Mouse (Mus musculus) midbrain, embryonic 11.5 days (tissue): ENCODE measurements at regions not wholly inside any gene's neighbourhood (a gene's known extent, or its start where the extent isn't known, plus 50 kb on each side); places are given as distances from the start of the nearest gene placed in this dataset.

Experiments used
- ATAC-seq: fragments of 200-750 bp; cut with Nextera tagmentation; 2 replicates; pipeline ENCODE4 v1.8.0; 2017; ENCODE audit warnings: moderate TSS enrichment, moderate library complexity; ENCODE audit not compliant: low FRiP score
- DNase-seq: peaks from one replicate; pipeline ENCODE4 v3.0.0; 2015; ENCODE audit warnings: low spot score; ENCODE audit errors: missing footprints
- H3K27ac ChIP-seq: fragments of 300-500 bp; sonication (generic); 2 replicates; pipeline ENCODE4 v1.5.1; 2014; ENCODE audit warnings: low read depth, low read length
- H3K27me3 ChIP-seq: fragments of 300-500 bp; sonication (generic); 2 replicates; pipeline ENCODE4 v1.6.1; 2014; ENCODE audit warnings: mild to moderate bottlenecking, low read length, moderate library complexity, mixed read lengths; ENCODE audit not compliant: control insufficient read depth, insufficient read depth
- H3K36me3 ChIP-seq: fragments of 300-500 bp; sonication (generic); 2 replicates; pipeline ENCODE4 v1.6.1; 2014; ENCODE audit warnings: mild to moderate bottlenecking, low read length, moderate library complexity, mixed read lengths; ENCODE audit not compliant: control insufficient read depth, insufficient read depth
- H3K4me1 ChIP-seq: fragments of 300-500 bp; sonication (generic); 2 replicates; pipeline ENCODE4 v1.6.1; 2014; ENCODE audit warnings: low read length; ENCODE audit not compliant: control insufficient read depth, insufficient read depth
- H3K4me2 ChIP-seq: fragments of 300-500 bp; sonication (generic); 2 replicates; pipeline ENCODE4 v1.6.1; 2014; ENCODE audit warnings: mild to moderate bottlenecking, moderate library complexity
- H3K4me3 ChIP-seq: fragments of 300-500 bp; sonication (generic); 2 replicates; pipeline ENCODE4 v1.5.1; 2014; ENCODE audit warnings: low read depth, low read length
- H3K9ac ChIP-seq: fragments of 300-500 bp; sonication (generic); 2 replicates; pipeline ENCODE4 v1.6.1; 2014; ENCODE audit warnings: low read length
- H3K9me3 ChIP-seq: fragments of 300-500 bp; sonication (generic); 2 replicates; pipeline ENCODE4 v1.6.1; 2016; ENCODE audit warnings: low read length; ENCODE audit not compliant: control insufficient read depth
- WGBS: fragments of 180-500 bp; shearing (Covaris S2); extraction: QIAGEN DNeasy Blood & Tissue Kit; methylation state at CpG from one replicate; pipeline ENCODE4 v1.1.7; 2014; 5-methylcytosine and 5-hydroxymethylcytosine counted together

- H3K4me3 ChIP-seq = no peak overlapping the region
- H3K27ac ChIP-seq = no peak overlapping the region
- peaks cover 6% of the 10 kb centered on the region; the same call in 1 of the 2 replicates for H3K4me1 ChIP-seq
- no peak overlapping the region for H3K4me2 ChIP-seq
- ATAC-seq (peak; percentile 93), DNase-seq (peak; percentile 86)
- H3K27me3 ChIP-seq = no peaks in the 10 kb centered on the region
- no peaks in the 10 kb centered on the region for H3K36me3 ChIP-seq
- WGBS = 20% methylated on average over 4 of the region's 4 CpGs
- no peaks in the 10 kb centered on the region for H3K9me3 ChIP-seq
- no peak overlapping the region for H3K9ac ChIP-seq
These were observed 448.4 kb upstream of the Fam92a start for GRCm38 (mm10) chr4:12620059-12620755.

GRCm38 (mm10) chr4:12616665-12617064, 444.9 kb upstream of the Fam92a start:
- H3K27ac ChIP-seq = no peak overlapping the region
- H3K9ac ChIP-seq = no peak overlapping the region
- 90% methylated on average over 5 of the region's 5 CpGs for WGBS
- H3K4me2 ChIP-seq = no peak overlapping the region
- ATAC-seq = no peak
- H3K4me3 ChIP-seq = no peak overlapping the region
- no peaks in the 10 kb centered on the region for H3K9me3 ChIP-seq
- no peaks in the 10 kb centered on the region for H3K27me3 ChIP-seq
- DNase-seq = no peak
- H3K4me1 ChIP-seq = peaks cover 6% of the 10 kb centered on the region; the same call in 1 of the 2 replicates
- no peaks in the 10 kb centered on the region for H3K36me3 ChIP-seq

GRCm38 (mm10) chr4:12611511-12611910, 439.7 kb upstream of the Fam92a start:
- Histone ChIP-seq H3K9me3 (no peaks in the 10 kb centered on the region), H3K27me3 (no peaks in the 10 kb centered on the region), H3K4me2 (no peak overlapping the region), H3K9ac (no peak overlapping the region), H3K36me3 (no peaks in the 10 kb centered on the region), H3K27ac (no peak overlapping the region), H3K4me1 (no peaks in the 10 kb centered on the region), H3K4me3 (no peak overlapping the region)
- ATAC-seq = no peak
- no peak for DNase-seq
- 76% methylated on average over 5 of the region's 5 CpGs for WGBS

DNA sequence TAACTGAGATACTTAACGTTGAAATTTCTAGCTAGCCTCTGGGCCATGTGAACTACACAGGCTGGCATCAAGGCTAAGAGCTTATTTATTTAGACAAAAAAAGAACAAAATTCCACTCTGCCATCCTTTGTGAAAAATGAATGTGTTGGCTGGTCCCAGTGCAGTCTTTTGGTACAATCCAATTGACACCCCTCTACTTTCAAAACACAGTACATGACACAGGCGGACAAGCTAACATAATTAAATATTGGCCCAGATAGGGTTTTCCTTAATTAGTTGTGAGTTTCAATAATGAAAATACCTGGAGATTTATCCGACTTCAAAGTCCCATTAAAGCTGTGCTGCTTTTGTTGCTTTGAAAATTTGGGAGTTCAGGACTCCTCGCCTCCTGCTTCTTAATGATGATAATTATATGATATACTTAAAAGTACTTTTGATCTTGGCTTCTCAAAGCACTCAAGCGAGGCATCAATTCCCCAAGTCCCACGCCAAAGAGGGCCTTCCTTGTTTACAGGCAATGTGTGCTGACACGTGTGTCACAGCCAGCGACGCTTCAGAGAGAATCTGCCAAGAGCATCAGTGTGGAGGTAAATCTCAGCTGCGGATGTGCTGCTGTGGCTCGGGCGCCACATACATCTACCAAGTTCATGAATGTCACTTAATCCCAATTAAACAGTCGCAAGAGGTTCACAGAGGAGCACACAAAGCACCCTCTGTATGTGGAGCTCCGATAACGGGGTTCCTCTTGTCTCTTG, 429.5 kb upstream of the Fam92a start:
- Histone ChIP-seq H3K36me3 (no peaks in the 10 kb centered on the region), H3K27ac (no peak overlapping the region), H3K4me2 (no peak overlapping the region), H3K27me3 (no peaks in the 10 kb centered on the region), H3K9me3 (no peaks in the 10 kb centered on the region), H3K9ac (no peak overlapping the region), H3K4me1 (no peaks in the 10 kb centered on the region), H3K4me3 (no peak overlapping the region)
- WGBS = 83% methylated on average over 15 of the region's 15 CpGs
- DNase-seq = no peak
- no peak for ATAC-seq

DNA sequence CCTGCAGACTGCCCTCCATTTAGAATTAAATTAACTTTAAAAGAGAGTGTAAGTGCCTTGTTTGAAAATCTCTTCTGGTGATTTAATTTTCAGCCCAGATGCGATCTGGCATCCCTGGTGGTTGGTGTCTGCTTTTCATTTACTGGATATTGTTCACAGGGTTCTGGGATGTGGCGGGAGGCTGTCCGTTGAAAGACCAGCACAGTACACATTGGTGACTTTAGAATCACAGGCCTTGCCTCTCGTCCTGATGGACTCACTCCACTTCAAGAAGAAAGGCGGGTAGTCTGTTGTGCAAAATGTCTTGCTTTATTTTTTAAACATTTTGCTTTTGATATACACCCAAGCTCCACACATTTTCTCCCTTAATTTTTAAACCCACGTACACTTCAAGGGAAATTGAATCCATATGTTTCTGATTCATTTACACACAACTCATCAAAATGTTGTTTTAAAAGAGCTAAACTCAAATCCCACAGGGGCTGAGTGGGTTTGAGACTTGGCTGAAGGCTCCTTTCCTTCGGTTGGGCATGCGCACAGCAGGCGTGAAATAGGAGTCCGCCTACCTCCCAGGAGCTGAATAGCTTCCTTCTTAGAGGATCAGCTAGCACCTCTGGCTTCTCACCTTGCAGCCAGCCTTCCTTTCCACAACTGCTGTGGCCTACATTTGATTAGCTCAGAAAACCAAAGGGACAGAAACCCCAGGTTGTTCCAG, 424.1 kb upstream of the Fam92a start:
- H3K4me2 ChIP-seq = no peak overlapping the region
- no peaks in the 10 kb centered on the region for H3K4me1 ChIP-seq
- H3K36me3 ChIP-seq = no peaks in the 10 kb centered on the region
- ATAC-seq (no peak), DNase-seq (no peak)
- H3K9ac ChIP-seq = no peak overlapping the region
- 68% methylated on average over 10 of the region's 10 CpGs for WGBS
- no peak overlapping the region for H3K27ac ChIP-seq
- no peak overlapping the region for H3K4me3 ChIP-seq
- no peaks in the 10 kb centered on the region for H3K9me3 ChIP-seq
- no peaks in the 10 kb centered on the region for H3K27me3 ChIP-seq

- no peaks in the 10 kb centered on the region for H3K36me3 ChIP-seq
- no peaks in the 10 kb centered on the region for H3K27me3 ChIP-seq
- DNase-seq (no peak), ATAC-seq (no peak)
- WGBS = 78% methylated on average over 3 of the region's 3 CpGs
- no peak overlapping the region for H3K4me2 ChIP-seq
- no peak overlapping the region for H3K27ac ChIP-seq
- no peak overlapping the region for H3K4me3 ChIP-seq
- no peak overlapping the region for H3K9ac ChIP-seq
- no peaks in the 10 kb centered on the region for H3K9me3 ChIP-seq
- no peaks in the 10 kb centered on the region for H3K4me1 ChIP-seq
These were observed 421.2 kb upstream of the Fam92a start for GRCm38 (mm10) chr4:12592973-12593372.

- H3K36me3 ChIP-seq = no peaks in the 10 kb centered on the region
- no peaks in the 10 kb centered on the region for H3K27me3 ChIP-seq
- H3K4me3 ChIP-seq = no peak overlapping the region
- no peak overlapping the region for H3K9ac ChIP-seq
- DNase-seq (no peak), ATAC-seq (peak; percentile 40; the same call in 1 of the 2 replicates)
- no peak overlapping the region for H3K4me2 ChIP-seq
- 86% methylated on average over 4 of the region's 4 CpGs for WGBS
- no peaks in the 10 kb centered on the region for H3K9me3 ChIP-seq
- H3K27ac ChIP-seq = no peak overlapping the region
- no peaks in the 10 kb centered on the region for H3K4me1 ChIP-seq
These were observed 406.3 kb upstream of the Fam92a start for GRCm38 (mm10) chr4:12578102-12578501.

DNA sequence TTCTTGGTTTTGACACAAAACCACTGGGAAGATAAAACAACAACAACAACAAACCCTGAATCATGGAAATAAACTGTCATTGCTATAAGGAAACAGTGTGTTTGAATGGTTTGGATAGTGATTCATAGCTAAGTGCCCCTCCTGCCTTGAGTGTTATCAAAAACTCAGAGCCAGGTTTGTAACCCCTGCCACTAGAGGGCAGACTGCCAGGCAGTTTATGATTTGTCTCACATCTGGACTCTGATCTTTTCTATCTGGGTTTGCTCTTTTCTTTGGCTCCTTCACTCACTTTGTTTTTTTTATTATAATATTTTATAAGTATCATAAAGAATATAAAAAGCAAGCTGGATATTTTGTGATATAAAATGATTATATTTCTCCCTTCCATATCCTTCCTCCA, 400.1 kb upstream of the Fam92a start:
- Histone ChIP-seq H3K4me3 (no peak overlapping the region), H3K36me3 (no peaks in the 10 kb centered on the region), H3K27me3 (no peaks in the 10 kb centered on the region), H3K4me1 (peaks cover 8% of the 10 kb centered on the region; the same call in 1 of the 2 replicates), H3K9me3 (no peaks in the 10 kb centered on the region), H3K27ac (no peak overlapping the region), H3K9ac (no peak overlapping the region), H3K4me2 (no peak overlapping the region)
- DNase-seq (no peak), ATAC-seq (no peak)

- H3K4me3 ChIP-seq = no peak overlapping the region
- no peaks in the 10 kb centered on the region for H3K36me3 ChIP-seq
- no peak overlapping the region for H3K4me2 ChIP-seq
- DNase-seq = no peak
- ATAC-seq = no peak
- no peak overlapping the region for H3K9ac ChIP-seq
- H3K9me3 ChIP-seq = no peaks in the 10 kb centered on the region
- no peak overlapping the region for H3K27ac ChIP-seq
- H3K4me1 ChIP-seq = peaks cover 8% of the 10 kb centered on the region; the same call in 1 of the 2 replicates
- H3K27me3 ChIP-seq = no peaks in the 10 kb centered on the region
- 88% methylated on average over 7 of the region's 7 CpGs for whole genome bisulfite sequencing
These were observed 398.9 kb upstream of the Fam92a start for GRCm38 (mm10) chr4:12570689-12571088.
